Mouse (Mus musculus): ENCODE results near the gene Gm49355. TPM values are rescaled to one million over a fixed set of nuclear protein-coding genes. Genes with fewer than 3 reads are reported as not detected.
A peak's percentile ranks its signal among the peaks of the same experiment; 100 is the strongest.
"Not testable (repeated sequence)": the region's sequence is repeated elsewhere in the genome, so short reads cannot be mapped to it uniquely, and the experiment has no call there.

The Gm49355 gene
- total RNA-seq (2021) = under 1 TPM in 1 of 2 experiments, not detected in 1; 0.10 TPM
- long read RNA-seq, experiment 1 = 0 reads
- long read RNA-seq, experiment 2, partial matches to known transcripts = 2 of 3 reads
- long read RNA-seq, experiment 2, other reads (novel, unspliced or antisense) = 1 of 3 reads

GRCm38 (mm10) chr14:12283641-12284040 is at the start of gene Gm49355:
TSS of gene Gm49355 (plus strand) at chr14:12283976.
- DNase-seq (ENCODE audit: low spot score in 2 of 2) = no peak

GRCm38 (mm10) chr14:12243726-12244125 is 40.0 kb upstream of the Gm49355 start:
- no peak for DNase-seq (ENCODE audit: low spot score in 2 of 2)

DNA sequence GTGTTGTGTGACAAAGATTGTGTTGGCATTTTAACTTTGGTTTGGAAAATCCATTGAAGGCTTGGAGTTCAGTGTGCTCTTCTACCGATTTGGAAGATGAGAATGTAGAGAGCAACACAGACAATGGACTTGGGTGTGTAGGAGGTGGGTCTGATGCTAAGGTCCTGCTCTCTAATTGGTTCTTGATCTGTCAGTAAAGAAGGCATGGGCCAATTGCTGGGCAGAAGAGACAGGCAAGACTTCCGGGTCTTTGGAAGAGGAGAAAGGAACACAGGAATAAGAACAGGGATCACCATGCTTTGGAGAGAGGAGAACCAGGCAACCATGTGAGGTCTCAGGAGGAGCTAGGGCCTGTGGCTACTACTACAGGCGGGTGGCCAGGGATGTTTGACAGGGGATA is 7.7 kb upstream of the Gm49355 start:
- DNase-seq (ENCODE audit: low spot score in 2 of 2) = no peak

- peak; percentile 54 to 84 for DNase-seq (ENCODE audit: low spot score in 2 of 2)
These were observed 551 bp downstream of the Gm49355 start, which contains the start of gene 3830406C13Rik for GRCm38 (mm10) chr14:12284141-12284912. TSS of gene 3830406C13Rik (plus strand) at chr14:12284173.

DNA sequence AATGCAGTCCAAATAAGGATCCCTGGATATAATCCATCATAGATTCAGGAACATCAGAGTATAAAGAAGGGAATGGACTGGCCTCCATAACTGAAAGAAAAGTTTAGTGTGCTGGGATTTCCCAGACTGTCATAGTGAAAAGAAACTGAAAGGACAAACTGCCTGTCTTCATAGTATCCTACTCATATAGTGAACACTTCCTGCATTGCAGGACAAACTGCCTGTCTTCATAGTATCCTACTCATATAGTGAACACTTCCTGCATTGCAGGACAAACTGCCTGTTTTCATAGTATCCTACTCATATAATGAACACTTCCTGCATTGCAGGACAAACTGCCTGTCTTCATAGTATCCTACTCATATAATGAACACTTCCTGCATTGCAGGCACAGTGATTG is 6.0 kb downstream of the Gm49355 start:
- DNase-seq (ENCODE audit: low spot score in 2 of 2) = not testable (repeated sequence)

GRCm38 (mm10) chr14:12296391-12296790 is 12.6 kb downstream of the Gm49355 start:
- no peak for DNase-seq (ENCODE audit: low spot score in 2 of 2)

- DNase-seq (ENCODE audit: low spot score in 2 of 2) = no peak
These were observed 15.4 kb downstream of the Gm49355 start for GRCm38 (mm10) chr14:12299171-12299570.

DNA sequence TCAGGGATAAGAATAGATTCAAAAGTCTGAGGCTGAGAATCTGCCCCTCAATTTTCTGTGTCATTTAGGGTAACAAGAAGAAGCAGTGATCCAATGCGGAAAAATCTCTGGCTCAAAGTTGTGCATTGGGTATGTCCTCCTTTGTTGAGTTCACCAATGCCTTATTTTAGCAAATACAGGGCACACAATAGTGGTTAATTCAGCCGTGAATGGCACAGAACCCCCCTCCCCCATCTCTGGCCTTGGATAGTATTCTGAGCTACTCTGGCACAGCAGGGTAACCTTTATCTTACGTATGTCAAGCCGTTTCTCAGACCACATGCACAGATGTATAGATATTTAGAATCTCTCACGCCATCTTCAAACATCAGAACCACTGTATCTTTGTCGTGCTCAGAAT is 15.9 kb downstream of the Gm49355 start:
- DNase-seq (ENCODE audit: low spot score in 2 of 2) = no peak

GRCm38 (mm10) chr14:12300275-12300674 is 16.5 kb downstream of the Gm49355 start:
- no peak for DNase-seq (ENCODE audit: low spot score in 2 of 2)

GRCm38 (mm10) chr14:12300677-12301076 is 16.9 kb downstream of the Gm49355 start:
- DNase-seq (ENCODE audit: low spot score in 2 of 2) = no peak

GRCm38 (mm10) chr14:12303106-12303505 is 19.3 kb downstream of the Gm49355 start:
- no peak for DNase-seq (ENCODE audit: low spot score in 2 of 2)

DNA sequence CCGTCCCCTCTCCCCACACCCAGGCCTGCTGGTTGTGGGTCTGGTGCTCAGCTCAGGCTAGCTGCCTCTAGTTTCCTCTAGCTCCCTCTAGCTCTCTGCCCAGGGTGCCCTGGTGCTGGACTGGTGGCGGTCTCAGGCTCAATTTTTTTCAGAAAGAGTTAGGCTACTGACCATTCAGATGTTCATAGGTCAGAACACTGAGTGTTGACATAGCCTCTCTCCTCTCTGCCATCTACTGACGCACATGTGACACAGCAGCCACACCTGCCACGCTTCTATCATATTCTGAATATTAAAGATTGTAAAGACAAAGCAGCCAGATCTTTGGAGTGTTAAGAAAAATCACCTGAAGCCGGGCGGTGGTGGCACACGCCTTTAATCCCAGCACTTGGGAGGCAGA is 49.8 kb downstream of the Gm49355 start:
- DNase-seq (ENCODE audit: low spot score in 2 of 2) = no peak

DNA sequence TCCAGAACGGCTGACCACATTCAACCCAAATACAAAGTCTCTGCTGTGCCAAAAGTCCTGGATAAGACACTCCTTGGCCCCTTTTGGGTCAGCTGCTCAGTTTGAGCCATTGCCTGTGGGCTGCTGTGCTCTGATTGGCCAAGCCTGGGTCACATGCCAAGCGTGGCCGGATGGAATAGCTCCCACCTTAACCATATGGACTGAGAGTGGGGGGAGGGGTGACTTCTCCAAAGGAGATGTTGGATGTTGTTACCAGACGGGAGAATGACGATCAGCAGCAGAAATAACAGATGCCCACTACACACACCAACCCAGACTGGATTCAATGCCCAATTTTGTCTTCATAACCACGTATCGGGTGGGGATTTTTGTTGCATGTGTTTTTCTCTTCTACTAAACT is 51.1 kb downstream of the Gm49355 start:
- no peak for DNase-seq (ENCODE audit: low spot score in 2 of 2)

- DNase-seq (ENCODE audit: low spot score in 2 of 2) = no peak
These were observed 53.7 kb downstream of the Gm49355 start for GRCm38 (mm10) chr14:12337421-12337997.

DNA sequence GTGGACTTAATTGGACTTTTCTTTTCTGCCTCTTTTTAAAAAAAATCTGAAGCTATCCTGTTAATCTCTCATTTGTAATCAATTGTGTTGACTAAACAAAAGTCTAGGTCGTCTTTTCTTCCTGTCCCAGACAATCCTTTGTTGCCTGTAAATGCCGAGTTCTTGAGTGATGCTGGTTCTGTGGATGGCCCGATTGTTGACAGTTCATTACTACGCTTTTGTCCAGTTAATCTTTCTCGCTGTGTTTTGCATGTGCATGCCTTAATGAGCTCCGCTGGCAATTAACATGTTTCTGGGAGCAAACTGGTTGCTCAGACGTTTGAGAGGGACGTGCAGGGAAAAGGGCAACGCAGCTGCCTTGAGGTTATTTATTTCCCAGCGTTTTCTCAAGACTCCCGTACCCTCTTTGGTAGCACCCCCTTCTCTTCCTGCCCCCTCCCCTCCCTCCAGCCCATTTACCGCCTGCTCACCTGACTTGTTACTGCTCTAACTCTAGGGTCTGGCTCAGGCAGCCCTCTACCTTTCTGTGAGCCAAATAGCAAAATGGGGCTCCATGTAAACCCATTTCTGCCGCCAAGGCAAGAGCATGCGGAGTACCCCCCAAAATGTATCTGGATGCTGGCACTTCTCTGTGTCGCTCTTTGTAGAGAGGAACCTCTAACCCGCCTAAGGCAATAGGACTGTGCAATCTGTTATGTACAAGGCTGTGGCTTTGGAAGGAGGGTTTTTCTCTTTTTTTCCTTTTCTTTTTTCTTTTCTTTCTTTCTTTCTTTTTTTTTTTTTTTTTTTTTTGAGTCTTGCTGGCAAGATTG is 54.4 kb downstream of the Gm49355 start:
- no peak for DNase-seq (ENCODE audit: low spot score in 2 of 2)

GRCm38 (mm10) chr14:12338811-12339565 is 55.2 kb downstream of the Gm49355 start:
- DNase-seq (ENCODE audit: low spot score in 2 of 2) = no peak

DNA sequence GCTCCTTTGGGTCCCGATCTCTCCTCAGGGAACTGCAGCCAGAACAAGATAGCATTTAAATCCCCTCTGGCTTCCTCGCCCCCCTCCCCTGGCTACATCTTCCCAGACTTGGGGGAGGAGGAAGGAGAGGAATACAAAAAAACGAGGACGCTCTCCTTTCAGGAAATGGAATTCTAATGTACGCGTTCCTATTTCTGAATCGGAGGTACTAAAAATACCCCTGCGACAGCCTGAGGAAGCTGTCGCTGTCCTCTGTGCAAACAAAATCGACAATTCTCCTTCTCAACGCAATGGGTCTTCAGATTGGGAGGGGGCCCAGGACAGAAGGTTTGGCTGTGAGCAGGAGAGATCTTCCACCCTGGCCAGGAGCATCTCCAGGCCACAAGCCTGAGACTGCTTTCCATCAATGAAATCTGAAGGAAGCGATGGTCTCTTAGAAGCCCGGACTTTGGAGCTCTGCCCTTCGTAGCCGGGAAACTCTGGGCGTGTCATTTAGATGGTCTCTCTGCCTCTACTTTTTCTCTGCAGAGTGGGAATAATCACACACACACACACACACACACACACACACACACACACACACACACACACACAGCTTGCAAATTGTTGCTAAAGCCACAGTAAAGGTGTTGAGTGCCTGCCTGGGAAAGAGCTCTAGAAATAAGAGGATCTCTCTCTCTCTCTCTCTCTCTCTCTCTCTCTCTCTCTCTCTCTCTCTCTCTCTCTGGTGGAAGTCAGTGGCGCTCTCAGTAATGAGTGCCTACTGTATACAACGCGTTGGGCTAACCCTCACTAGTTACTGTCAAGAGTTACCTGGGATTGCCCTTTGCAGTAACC is 56.7 kb downstream of the Gm49355 start:
- DNase-seq (ENCODE audit: low spot score in 2 of 2) = no peak

DNA sequence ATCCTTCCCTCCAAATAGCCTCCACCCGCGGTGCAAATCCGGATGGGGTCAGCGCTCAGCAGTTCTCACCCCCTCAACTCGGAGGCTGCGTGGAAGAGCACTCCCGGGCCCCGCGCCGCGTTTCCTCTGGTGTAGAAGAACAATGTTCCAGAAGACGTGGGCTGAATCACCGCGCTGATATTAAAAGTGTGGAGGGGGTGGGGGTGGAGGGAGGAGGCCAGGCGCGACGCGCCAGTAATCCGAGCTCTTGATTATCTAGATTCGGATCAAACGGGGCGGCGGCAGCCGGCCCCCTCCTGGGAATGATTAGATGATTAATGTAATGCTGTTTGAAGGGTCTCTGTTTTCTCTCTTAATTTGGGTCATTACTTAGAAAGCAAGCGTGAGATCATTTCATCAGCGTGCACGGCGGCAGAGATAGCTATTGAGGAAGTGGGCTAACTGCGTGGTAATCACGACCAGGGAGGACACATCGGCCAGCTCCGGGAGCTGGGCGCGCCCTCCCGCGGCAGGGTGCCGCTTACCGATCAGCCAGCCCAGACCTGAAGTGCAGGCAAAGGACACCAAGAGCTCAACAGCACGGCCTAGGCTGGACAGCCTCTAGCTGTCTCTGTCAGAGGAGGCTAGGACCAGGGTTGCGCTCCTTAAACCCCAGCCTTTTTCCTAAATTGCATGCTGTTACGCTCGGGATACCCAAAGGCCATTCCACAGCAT is 57.5 kb downstream of the Gm49355 start:
- no peak for DNase-seq (ENCODE audit: low spot score in 2 of 2)

DNA sequence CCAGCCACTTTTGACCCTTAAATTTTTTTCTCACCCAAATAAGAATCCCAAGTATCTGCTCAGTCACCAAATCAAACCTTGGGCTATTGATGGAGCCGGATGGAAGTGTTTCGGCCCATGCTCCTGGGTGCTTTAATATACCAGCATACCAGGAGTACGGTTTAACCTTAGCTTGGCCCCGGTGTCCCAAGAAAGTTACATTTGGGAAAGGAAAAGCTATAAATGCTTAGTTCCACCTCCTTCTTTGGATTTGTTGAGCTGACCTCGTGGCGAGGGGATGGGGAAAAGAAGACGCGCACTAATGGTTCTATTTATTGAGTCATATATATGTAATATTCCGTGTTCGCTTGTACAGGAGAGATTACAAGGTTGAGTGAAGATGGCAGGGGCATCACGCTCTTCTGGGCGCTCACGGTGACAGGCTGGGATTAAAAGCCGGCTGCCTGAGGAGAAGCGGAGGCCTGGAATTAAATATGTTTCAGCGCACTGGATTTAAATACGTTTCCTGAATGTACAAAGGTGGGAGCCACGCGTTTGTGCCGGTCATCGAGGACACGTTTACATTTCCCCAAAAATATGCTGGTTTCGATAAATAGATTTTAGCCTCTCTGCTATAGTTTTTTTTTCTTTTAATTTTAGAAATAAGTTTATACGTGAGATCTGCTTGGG is 58.1 kb downstream of the Gm49355 start:
- no peak for DNase-seq (ENCODE audit: low spot score in 2 of 2)
